8 mouse cellular contexts compared by ENCODE assay signal in genomic region chr4:133967866-133968149, GRCm38 (mm10). TPM values are rescaled to one million over a fixed set of nuclear protein-coding genes. Genes with fewer than 3 reads are reported as not detected.
DNase-seq lines count a peak whose midpoint lies in the region; ATAC-seq and TF ChIP-seq lines count a peak whose summit lies in the region.

No protein-coding gene starts in this region.

- peaks cover 18% of the 10 kb centered on the region for H3K36me3 ChIP-seq in macrophage (ENCODE audit: inconsistent target)

- no peak for TF ChIP-seq CTCF in gastrocnemius, adult 2 months (IDR thresholded peaks at IDR 0.05)
- no peak for TF ChIP-seq CTCF in left cerebral cortex, adult 2 months (IDR thresholded peaks at IDR 0.05)

- peak overlapping the region; percentile 95 for H3K27ac ChIP-seq in gastrocnemius, adult 2 months
- peak overlapping the region; percentile 92 for H3K27ac ChIP-seq in left cerebral cortex, adult 2 months
- no peak overlapping the region for H3K27ac ChIP-seq in macrophage

- H3K4me3 ChIP-seq in gastrocnemius, adult 2 months = peak overlapping the region; percentile 96
- peak overlapping the region; percentile 83 for H3K4me3 ChIP-seq in left cerebral cortex, adult 2 months
- peak overlapping the region; percentile 19; the same call in 1 of the 2 replicates for H3K4me3 ChIP-seq in macrophage (ENCODE audit: inconsistent target)

- peak; percentile 67 for ATAC-seq in activated CD4-positive, CD25-positive, alpha-beta regulatory T cell, adult 4 months
- ATAC-seq in common myeloid progenitor, adult 5-6 weeks (replicated peaks; ENCODE audit: low read depth, poor library complexity, severe bottlenecking) = peak; percentile 72

- intact Hi-C loops in gastrocnemius, adult 2 months (cut with DNase I) = loop anchor here (5.0 kb wide), 1 partner anchor 34 kb away; the partner anchor contains the start of gene Dhdds
- intact Hi-C loops in left cerebral cortex, adult 2 months (cut with DNase I) = loop anchor here (1.0 to 10.0 kb wide), 3 partner anchors 33 to 293 kb away; partner anchors contain the start of genes Dhdds and Pigv

- peaks cover 16% of the 10 kb centered on the region for H3K79me2 ChIP-seq in macrophage (ENCODE audit: inconsistent target)

- DNase-seq in gastrocnemius, adult 2 months = peak; percentile 92
- peak; percentile 85 for DNase-seq in hindlimb bud, embryonic 11.5 days (ENCODE audit: extremely low spot score, low read depth, low spot score)
- peak; percentile 87 to 90 for DNase-seq in left cerebral cortex, adult 2 months (ENCODE audit: extremely low spot score in 1 of 2, low spot score in 2 of 2)
- peak; percentile 93 for DNase-seq in retina, postnatal 7 days (ENCODE audit: low read depth, low spot score)
- peak; percentile 65 for DNase-seq in urinary bladder, adult 2 months (ENCODE audit: low spot score)

- WGBS in macrophage (ENCODE audit: missing documents) = 1% methylated on average over 23 of the region's 29 CpGs

RNA-seq across cellular contexts. Expression of gene Hmgn2, which starts 0.6 kb away (rescaled TPM):
- polyA plus RNA-seq in activated CD4-positive, CD25-positive, alpha-beta regulatory T cell, adult 4 months (2017; shearing (Covaris generic)) = 100 to 1,000 TPM; 478 to 642 TPM
- total RNA-seq in common myeloid progenitor, adult 5-6 weeks (2017) = 497 and 549 TPM in 2 replicates
- 10 to 100 TPM; 28.0 to 53.8 TPM for total RNA-seq in gastrocnemius, adult 2 months (2021)
- 10 to 100 TPM; 87.8 to 99.8 TPM for total RNA-seq in left cerebral cortex, adult 2 months (2021)
- total RNA-seq in macrophage (2018; cell fraction: chromatin; rRNA removed) = 100 to 1,000 TPM in 10 of 26 experiments, 10 to 100 TPM in 16; 43.6 to 166 (median 94.4) TPM
- total RNA-seq in macrophage (2018; cell fraction: cytosol; rRNA removed) = 100 to 1,000 TPM; 144 to 256 (median 180) TPM
- total RNA-seq in macrophage (2018; cell fraction: nucleus; rRNA removed) = 100 to 1,000 TPM in 7 of 26 experiments, 10 to 100 TPM in 19; 39.5 to 152 (median 88.2) TPM
- polyA plus RNA-seq in macrophage (2018) = 146 to 287 TPM (median 209 TPM) in 3 replicates
- polyA plus RNA-seq in urinary bladder, adult 2 months (2012; rRNA removed) = 131 and 148 TPM in 2 replicates

RNA-seq across cellular contexts. Expression of gene Dhdds, which starts 32.9 kb away (rescaled TPM):
- polyA plus RNA-seq in activated CD4-positive, CD25-positive, alpha-beta regulatory T cell, adult 4 months (2017; shearing (Covaris generic)) = 10 to 100 TPM; 16.7 to 20.0 TPM
- 13.2 and 21.0 TPM in 2 replicates for total RNA-seq in common myeloid progenitor, adult 5-6 weeks (2017)
- total RNA-seq in gastrocnemius, adult 2 months (2021) = 10 to 100 TPM; 10.8 to 11.6 TPM
- 10 to 100 TPM; 61.4 to 62.2 TPM for total RNA-seq in left cerebral cortex, adult 2 months (2021)
- 10 to 100 TPM; 11.1 to 42.7 (median 28.3) TPM for total RNA-seq in macrophage (2018; cell fraction: chromatin; rRNA removed)
- 10 to 100 TPM; 17.8 to 29.1 (median 26.2) TPM for total RNA-seq in macrophage (2018; cell fraction: cytosol; rRNA removed)
- total RNA-seq in macrophage (2018; cell fraction: nucleus; rRNA removed) = 10 to 100 TPM in 25 of 26 experiments, 1 to 10 TPM in 1; 9.3 to 35.1 (median 27.8) TPM
- 22.8 to 27.1 TPM (median 25.6 TPM) in 3 replicates for polyA plus RNA-seq in macrophage (2018)
- 35.0 and 35.6 TPM in 2 replicates for polyA plus RNA-seq in urinary bladder, adult 2 months (2012; rRNA removed)

RNA-seq across cellular contexts. Expression of gene Lin28a, which starts 50.8 kb away (rescaled TPM):
- not detected for polyA plus RNA-seq in activated CD4-positive, CD25-positive, alpha-beta regulatory T cell, adult 4 months (2017; shearing (Covaris generic))
- total RNA-seq in common myeloid progenitor, adult 5-6 weeks (2017) = 0.18 TPM in 1 of 2 replicates, not detected in the other
- total RNA-seq in gastrocnemius, adult 2 months (2021) = under 1 TPM; 0.08 to 0.28 TPM
- total RNA-seq in left cerebral cortex, adult 2 months (2021) = not detected
- total RNA-seq in macrophage (2018; cell fraction: chromatin; rRNA removed) = not detected
- not detected for total RNA-seq in macrophage (2018; cell fraction: cytosol; rRNA removed)
- total RNA-seq in macrophage (2018; cell fraction: nucleus; rRNA removed) = not detected
- polyA plus RNA-seq in macrophage (2018) = not detected in 3 replicates
- polyA plus RNA-seq in urinary bladder, adult 2 months (2012; rRNA removed) = not detected in 2 replicates

Comparison
In these comparisons a context has a peak if more than half of its experiments do, and no peak if none do; other contexts are left out.
1. H3K4me3 ChIP-seq: peak in every context shown above with its lines; median percentile 96 in gastrocnemius, adult 2 months; 83 in left cerebral cortex, adult 2 months; 19 in macrophage.